Mouse (Mus musculus) cerebellum, postnatal 36 days (tissue): ENCODE measurements around the gene Cldn19.
A peak's percentile ranks its signal among the peaks of the same experiment; 100 is the strongest.
"Not testable (repeated sequence)": the region's sequence is repeated elsewhere in the genome, so short reads cannot be mapped to it uniquely, and the experiment has no call there.

Experiments
- DNase-seq, 2 experiments: peaks; one replicate each; pipeline ENCODE4 v3.0.0; 2021 to 2022; ENCODE audit warnings: mixed read lengths in 2 of 2

The Cldn19 gene

GRCm38 (mm10) chr4:119254012-119254618 is 1.1 kb upstream of the Cldn19 start:
- DNase-seq: no peak

GRCm38 (mm10) chr4:119257083-119257482 is 1.9 kb downstream of the Cldn19 start:
- no peak for DNase-seq

- DNase-seq: no peak
Observed at GRCm38 (mm10) chr4:119259344-119260254, 4.4 kb downstream of the Cldn19 start.

DNA sequence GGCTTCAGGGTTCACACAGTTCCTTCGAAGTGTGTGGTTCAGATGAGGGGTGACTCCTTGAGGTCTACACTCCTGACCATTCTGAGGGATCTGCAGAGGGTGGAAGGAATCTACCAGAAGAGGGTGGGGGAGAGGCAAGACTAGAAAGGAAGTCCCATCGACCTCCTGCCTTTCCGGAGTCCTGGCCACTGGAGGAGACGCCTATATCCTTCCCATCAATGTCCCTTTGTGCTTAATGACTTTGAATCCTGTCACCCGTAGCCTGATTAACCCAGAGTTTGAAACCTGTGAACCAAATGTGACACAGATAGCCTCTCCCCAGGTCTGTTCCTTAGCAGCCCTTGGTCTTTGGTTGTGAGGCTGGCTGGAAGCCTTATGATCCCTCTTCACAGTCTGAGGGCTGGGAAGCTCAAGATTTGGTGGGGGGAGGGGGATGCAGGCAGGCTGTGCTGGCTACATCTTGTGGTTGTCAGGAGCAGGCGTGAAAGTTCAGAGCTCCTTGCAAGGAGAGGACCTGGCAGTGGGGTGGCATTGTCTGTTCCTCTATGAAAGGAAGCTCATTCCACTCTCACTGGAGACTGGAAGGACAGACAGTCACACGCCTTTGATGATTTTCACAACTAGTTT is 6.0 kb downstream of the Cldn19 start:
- DNase-seq: no peak

GRCm38 (mm10) chr4:119262483-119262882 is 7.3 kb downstream of the Cldn19 start:
- DNase-seq: no peak

- no peak for DNase-seq
Observed at GRCm38 (mm10) chr4:119263459-119263858, 8.2 kb downstream of the Cldn19 start.

DNA sequence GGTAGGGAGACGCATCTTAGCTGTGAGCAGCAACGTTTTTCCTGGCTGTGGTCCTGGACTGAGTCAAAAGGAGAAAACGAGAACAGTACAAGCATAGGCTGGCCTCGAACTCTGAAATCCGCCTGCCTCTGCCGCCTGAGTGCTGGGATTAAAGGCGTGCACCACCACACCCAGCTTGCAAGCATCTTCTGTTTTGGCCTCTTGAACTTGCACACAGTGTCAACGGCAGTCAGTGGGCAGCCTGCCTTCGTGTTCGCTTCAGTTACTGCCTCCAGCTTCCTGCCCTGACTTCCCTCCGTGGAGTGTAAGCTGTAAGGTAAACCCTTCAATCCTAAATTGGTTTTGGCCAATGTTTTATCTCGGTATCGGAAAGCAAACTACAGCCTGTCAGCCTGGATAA is 11.4 kb downstream of the Cldn19 start:
- no peak for DNase-seq

DNA sequence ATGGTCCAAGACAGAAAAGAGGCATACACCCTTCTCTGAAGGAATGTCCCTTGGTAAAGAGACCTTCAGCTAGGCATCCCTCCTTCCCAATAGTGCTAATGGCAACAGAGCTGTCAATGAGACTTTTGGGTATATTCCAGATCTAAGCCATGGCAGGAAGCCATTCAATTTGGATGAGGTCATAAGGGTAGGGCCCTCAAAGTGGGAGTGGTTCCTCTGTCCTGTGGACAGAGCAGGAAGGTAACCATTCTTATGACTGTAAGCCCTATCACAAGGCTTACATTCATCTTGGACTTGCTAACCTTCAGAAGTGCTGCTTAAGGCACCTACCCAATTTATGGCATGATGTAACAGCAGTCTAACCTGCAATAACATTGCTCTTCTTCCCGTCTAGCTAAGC is 19.4 kb downstream of the Cldn19 start:
- no peak for DNase-seq

DNA sequence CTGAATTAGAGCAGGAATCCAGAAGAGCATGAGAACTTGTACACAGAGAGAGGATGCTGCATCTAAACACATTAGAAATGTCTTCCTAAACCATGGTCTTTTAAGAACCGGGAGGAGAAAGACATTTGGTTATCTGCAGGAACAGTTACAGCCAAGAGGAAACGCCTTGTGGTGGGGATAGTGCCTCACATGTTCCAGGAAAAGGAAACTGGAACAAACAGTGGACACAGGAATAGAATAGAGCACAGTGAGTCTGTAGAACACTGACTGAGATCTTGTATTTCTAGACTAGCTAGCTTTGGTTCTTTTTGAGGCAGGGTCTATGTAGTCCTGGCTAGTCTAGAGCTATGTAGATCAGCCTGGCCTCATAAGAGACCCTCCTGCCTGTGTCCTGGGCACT is 20.0 kb downstream of the Cldn19 start:
- no peak for DNase-seq

- no peak for DNase-seq
Observed at GRCm38 (mm10) chr4:119275726-119276125, 20.5 kb downstream of the Cldn19 start.

DNA sequence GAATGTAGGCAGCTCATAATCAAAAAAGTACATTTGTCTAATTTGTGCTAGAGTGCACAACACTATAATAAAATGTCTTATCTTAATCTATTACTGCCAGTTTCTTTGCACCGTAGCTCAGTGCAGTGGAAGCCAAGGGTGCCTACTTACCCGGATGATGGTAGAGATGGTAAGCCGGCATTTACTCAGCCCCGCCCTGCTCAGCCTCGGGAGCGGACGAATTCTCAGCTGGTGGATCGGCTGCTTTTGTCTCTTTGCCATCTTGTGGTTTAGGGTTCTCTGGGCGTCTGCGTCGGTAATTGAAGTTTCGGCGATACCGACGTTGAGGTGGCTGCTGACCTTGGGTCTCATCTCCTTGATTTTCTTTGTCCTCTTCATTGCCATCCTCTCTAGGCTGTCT is 23.6 kb downstream of the Cldn19 start:
- DNase-seq: not testable (repeated sequence)

DNA sequence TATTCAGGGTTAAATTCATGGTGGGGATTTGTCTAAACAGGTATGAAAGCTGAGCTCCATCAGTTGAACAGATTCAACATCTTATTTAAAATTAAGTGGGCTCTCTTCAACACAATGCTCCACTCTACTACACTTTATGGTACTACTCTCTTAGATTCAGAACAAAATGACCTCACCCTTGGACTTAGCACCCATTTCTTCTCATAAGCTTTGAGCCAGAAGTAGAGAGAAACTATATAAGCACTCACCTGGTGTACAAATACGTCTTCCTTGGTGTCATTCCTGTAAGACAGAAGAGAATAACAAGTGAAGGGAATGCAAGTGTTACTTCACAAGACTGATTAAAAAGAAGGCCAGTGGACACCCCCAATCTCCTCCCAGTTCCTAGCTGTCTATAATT is 29.6 kb downstream of the Cldn19 start:
- DNase-seq: no peak

GRCm38 (mm10) chr4:119285336-119285735 is 30.1 kb downstream of the Cldn19 start:
- no peak for DNase-seq

DNA sequence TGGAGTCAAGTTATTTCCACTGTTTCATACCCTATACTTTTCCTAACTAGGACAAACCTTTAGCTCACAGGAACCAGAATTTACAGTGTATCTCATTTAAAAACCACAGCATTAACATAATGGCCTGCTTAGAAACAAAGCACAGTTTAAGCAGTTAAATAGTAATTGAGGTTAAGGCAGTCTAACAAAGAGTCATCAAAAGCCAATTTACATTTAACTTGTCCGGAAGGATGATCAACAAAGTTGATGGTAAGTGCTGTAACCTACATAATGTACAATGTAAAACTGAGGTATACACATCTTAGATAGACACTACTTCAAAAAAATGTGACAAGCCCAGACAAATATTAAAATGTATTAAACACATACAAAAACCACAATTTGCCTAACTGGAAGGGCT is 36.7 kb downstream of the Cldn19 start:
- no peak for DNase-seq

DNA sequence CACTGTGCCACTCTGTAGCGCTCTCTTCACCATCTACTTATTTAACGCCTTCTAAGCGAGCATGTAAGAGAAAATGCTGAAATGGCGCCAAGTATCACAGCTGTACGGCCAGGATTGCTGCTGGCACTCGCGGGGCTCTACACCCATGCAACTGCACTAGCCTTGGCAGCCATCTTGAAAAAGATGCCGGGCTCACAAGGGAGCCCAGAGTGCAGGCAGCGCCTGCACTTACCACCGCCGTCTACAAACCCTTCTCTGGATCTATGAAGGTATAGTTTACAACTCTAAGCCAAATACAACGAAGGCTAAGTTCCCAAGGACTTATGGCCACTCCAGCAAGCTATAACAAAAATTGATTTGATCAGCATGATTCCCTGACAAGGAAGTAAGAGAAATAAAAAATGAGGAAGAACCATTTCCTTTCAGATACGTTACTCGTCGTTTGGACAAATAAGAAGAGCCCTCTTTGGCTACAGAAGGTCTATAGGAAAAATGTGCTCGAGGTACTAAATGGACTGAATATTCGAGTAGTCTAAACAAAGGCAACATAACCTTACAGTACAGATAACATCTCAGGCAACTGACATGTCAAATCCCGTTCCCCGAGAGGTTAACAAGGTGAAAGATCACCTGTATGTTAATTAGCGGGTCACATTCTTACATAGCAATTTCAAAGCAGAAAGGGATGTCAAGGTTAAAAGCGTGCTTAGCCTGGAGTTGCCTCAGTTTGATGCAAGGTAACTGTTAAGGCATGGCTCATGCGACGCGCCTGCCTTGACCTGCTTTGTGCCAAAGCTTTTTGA is 37.8 kb downstream of the Cldn19 start:
- DNase-seq: peak; percentile 12 to 36

DNA sequence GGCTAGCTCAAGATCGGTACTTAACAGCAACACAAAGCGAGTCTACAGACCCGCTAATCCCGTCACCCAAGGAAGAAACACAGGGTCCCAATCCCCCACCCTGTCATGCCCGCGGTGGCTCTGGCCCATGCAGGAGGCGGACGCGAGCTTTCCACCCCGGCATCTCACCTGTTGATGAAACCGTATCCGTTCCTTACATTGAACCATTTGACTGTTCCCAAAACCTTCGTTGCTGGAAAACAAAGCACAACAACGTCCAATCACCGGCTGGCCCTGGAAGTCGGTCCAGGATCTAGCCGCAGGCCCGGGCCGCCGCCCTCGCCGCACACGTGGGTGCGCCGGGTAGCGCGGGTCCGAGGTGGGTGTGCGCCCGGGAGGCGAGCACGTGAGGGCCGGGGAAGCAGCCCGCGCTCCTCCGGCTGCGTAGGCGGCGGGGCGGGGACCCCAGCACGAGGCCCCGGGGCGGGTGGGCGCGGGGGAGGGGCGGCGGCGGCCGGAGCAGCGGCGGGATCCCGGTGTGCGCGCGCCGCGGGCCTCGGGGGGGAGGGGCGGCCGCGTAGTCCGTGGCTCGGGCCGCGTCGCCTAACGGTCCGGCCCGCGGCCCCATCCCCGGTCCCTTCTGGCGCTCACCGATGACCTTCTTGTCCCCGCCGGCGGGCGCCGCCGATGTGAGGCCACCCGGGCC is 38.5 kb downstream of the Cldn19 start:
- peak; percentile 29 to 31 for DNase-seq

DNA sequence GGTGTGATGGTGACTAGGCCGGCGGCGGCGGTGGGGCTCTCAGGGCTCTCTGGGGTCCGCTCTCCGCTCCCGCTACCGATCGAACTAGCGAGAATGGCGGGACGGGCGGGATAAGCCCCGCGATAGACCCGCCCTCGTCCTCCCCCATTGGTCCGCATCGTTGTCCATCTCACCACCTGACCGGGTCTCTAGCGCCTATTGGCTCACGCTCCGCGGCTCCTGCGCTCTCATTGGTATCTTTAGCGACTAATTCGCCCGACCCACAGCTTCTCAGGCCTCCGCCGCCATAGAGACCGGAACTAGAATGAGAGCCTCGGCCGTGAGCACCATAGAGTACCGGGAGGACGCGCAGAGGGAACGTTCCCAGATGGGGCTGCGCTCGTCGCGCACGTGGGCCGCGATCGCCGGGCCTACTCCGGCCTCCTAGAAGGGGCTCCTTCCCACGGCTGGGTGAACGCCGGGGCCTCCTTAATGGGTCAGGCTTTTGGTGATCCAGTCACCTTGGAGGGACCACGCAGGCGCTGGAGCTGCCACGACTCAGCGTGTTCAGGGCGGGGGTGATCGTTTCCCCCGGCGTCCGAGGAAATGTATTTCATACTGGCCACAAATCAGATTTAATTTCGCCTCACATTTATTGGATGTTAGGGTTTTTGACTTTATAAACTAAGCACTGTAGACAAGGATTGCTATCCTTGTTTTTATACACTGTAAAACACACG is 39.4 kb downstream of the Cldn19 start, which contains the start of gene Ybx1:
Gene Ybx1 (minus strand): TSS at position 190 of the 719 bp plus-strand sequence.
- peak; percentile 100 for DNase-seq

- DNase-seq: peak in 1 of 2 experiments; percentile 13
Observed at GRCm38 (mm10) chr4:119295134-119295453, 39.9 kb downstream of the Cldn19 start.

DNA sequence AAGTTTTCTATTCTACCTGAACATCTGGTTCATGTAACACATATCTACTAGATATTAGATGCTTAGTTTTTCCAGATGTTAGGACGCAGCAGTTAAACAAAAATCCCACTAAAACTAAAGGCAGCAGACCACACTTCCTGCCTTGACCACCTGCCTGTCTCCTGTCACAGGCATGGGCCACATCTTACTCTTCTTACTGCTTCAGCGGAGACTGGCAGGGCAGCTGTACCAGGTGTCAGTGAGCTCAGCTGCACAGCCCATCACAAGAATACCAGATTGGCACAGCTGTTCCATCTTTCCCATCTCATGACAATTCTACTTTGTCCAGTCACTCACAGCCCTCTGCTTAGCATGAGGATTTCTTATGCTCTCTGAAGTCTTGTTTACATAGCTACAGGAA is 42.1 kb downstream of the Cldn19 start:
- DNase-seq: no peak

DNA sequence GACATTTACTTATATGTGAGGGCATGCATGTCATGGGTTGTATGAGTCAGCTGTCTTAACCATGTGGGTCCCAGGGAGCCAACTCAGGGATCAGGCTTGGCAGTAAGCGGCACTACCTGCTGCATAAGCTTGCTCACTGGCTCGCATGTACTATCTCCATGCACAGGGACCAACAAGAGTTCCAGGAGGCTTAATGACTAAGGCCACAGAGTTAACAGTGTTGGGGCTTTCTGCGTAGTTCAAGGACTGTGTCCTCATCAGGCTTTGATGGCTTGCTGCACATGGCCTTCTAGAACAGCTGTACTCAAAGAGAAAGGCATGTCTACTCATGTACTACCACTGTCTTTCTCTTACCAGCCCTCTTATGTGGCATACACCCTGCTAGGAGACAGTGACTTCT is 45.5 kb downstream of the Cldn19 start:
- no peak for DNase-seq

DNA sequence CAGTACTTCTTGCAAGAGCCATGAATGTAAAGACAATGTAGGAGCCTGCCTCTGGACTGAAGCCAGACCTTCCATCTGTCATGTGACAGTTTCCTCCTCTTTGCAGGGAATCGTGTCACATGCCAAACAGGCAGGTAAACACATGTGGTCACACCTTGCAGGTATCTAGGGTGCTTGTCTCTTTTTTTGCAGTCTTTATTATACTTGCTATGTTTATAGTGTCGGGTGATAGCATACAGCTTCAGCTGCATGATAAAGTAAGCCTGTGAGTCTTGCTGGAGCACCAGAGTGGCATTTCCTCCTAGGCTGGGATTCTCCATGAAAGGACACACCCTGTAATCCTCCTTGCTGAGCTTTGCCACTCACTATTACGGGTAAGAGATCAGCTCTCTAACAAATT is 46.6 kb downstream of the Cldn19 start:
- no peak for DNase-seq

DNA sequence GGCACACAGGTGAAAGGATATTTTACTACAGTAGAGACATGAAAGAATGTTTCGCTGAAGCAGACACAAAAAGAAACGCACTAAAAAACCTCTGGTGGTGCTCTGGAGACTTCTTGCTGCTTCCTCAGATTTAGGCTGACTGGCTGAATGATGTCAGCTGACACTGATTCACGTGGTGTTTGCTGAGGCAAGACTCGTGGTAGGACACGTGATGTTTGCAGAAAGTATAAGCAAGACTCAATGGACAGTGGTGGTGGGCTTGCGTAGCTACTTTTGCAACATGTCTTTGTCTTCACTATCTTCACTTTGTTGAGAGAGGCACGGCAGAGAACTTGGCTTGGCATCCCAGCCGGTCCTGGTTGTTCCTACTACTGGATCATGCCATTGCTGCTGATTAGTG is 48.1 kb downstream of the Cldn19 start:
- no peak for DNase-seq
